Mouse (Mus musculus) ES-Bruce4 (cell line): ENCODE results near the gene Ptpn1.

Experiments
- CTCF ChIP-seq: IDR thresholded peaks from one replicate; pipeline ENCODE4 v1.8.1; 2011; ENCODE audit warnings: low read depth, low read length
- EP300 ChIP-seq: IDR thresholded peaks from 2 replicates; pipeline ENCODE4 v1.6.1; 2011; ENCODE audit warnings: low read depth, low read length; ENCODE audit not compliant: insufficient read depth
- POLR2A ChIP-seq: IDR thresholded peaks from one replicate; pipeline ENCODE4 v1.8.1; 2011; ENCODE audit warnings: low read length; ENCODE audit not compliant: insufficient read depth

DNA sequence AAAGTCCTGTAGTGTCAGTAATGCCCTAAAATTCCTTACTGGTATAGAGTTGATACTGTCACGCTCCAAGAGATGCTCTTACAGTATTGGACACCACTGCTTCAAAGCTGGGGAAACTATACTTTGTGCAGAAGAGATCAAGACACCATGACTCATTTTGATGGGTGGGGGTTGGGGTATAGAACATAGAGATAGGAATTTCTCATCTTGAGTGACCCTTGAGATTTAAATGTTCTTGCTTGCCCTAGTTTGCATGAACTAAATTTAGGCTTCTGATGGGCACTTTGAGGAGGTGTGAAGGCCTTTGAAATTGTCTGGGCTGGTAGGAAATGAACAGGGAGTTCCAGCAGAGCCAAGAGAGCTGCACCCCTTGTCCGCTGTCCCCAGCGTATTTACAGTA is 4.1 kb downstream of the Ptpn1 start:
- TF ChIP-seq POLR2A = no peak
- TF ChIP-seq EP300 = no peak
- no peak for TF ChIP-seq CTCF
